Comparison of ENCODE assay signal across 9 mouse cellular contexts in genomic region chr2:167162516-167163021, GRCm38 (mm10). TPM values are rescaled to one million over a fixed set of nuclear protein-coding genes. Genes with fewer than 3 reads are reported as not detected.
A peak's percentile ranks its signal among the peaks of the same experiment; 100 is the strongest.
DNase-seq lines count a peak whose midpoint lies in the region; ATAC-seq lines count a peak whose summit lies in the region.
"Had no signal": no experiment of that assay in that cellular context is flagged by ENCODE, and none has a peak within 500 bp of the region (broad histone marks: within the 10 kb centered on the region; RNA-seq: fewer than 3 reads in every experiment).

No protein-coding gene starts in this region.

- no peak overlapping the region for H3K27ac ChIP-seq in embryonic facial prominence, embryonic 14.5 days (replicated peaks; ENCODE audit: low read depth, low read length)
- H3K27ac ChIP-seq: liver, embryonic 15.5 days had no signal

- DNase-seq in layer of hippocampus, adult 9-11 months = peak; percentile 51
- no peak for DNase-seq in layer of hippocampus, adult 9-10 months (ENCODE audit: low spot score)
- peak; percentile 13 for DNase-seq in adipocyte (ENCODE audit: low spot score)
- DNase-seq in embryonic facial prominence, embryonic 14.5 days (ENCODE audit: low spot score) = peak; percentile 85
- DNase-seq in kidney, postnatal 4 days = peak; percentile 64 to 77
- DNase-seq in thymus, postnatal 4 days = no peak
- no peak for DNase-seq in left cerebral cortex, adult 8-10 months (ENCODE audit: low spot score in 2 of 2)

- no peak overlapping the region for H3K4me3 ChIP-seq in embryonic facial prominence, embryonic 14.5 days (ENCODE audit: low read depth, low read length)
- H3K4me3 ChIP-seq: liver, embryonic 15.5 days had no signal

- WGBS in embryonic facial prominence, embryonic 14.5 days = 54% methylated on average over 10 of the region's 10 CpGs

- H3K4me2 ChIP-seq in embryonic facial prominence, embryonic 14.5 days (ENCODE audit: low read depth, low read length) = no peak overlapping the region
- H3K4me2 ChIP-seq: liver, embryonic 15.5 days had no signal

- peak; percentile 67 for ATAC-seq in embryonic facial prominence, embryonic 14.5 days (ENCODE audit: low read depth)
- ATAC-seq in CD4-positive, CD25-positive, alpha-beta regulatory T cell, adult 4 months = no peak

- no peaks in the 10 kb centered on the region for H3K27me3 ChIP-seq in embryonic facial prominence, embryonic 14.5 days (replicated peaks; ENCODE audit: control insufficient read depth, insufficient read depth, low read length)
- H3K27me3 ChIP-seq: liver, embryonic 15.5 days had no signal

- H3K4me1 ChIP-seq in embryonic facial prominence, embryonic 14.5 days (ENCODE audit: control insufficient read depth, insufficient read depth, low read length) = 0 out of 2 replicates have a peak, but pooled peaks cover 5% of the 10 kb centered on the region
- H3K4me1 ChIP-seq: liver, embryonic 15.5 days had no signal

- no peaks in the 10 kb centered on the region for H3K9me3 ChIP-seq in embryonic facial prominence, embryonic 14.5 days (ENCODE audit: control insufficient read depth, low read length)
- H3K9me3 ChIP-seq: liver, embryonic 15.5 days had no signal

- H3K9ac ChIP-seq in embryonic facial prominence, embryonic 14.5 days (ENCODE audit: low read depth, low read length) = no peak overlapping the region
- H3K9ac ChIP-seq: liver, embryonic 15.5 days had no signal

- H3K36me3 ChIP-seq in embryonic facial prominence, embryonic 14.5 days (ENCODE audit: control insufficient read depth, insufficient read depth, low read length) = no peaks in the 10 kb centered on the region
- H3K36me3 ChIP-seq: liver, embryonic 15.5 days had no signal

RNA-seq across cellular contexts. Expression of gene Kcnb1, which starts 27.4 kb away (rescaled TPM):
- polyA plus RNA-seq in embryonic facial prominence, embryonic 14.5 days (2014; fragmentation: Nextera tagmentation; extraction: Ambion mirVana) = 1.7 and 2.1 TPM in 2 replicates
- polyA plus RNA-seq in CD4-positive, CD25-positive, alpha-beta regulatory T cell, adult 4 months (2017; shearing (Covaris generic)) = under 1 TPM; 0.22 to 0.92 TPM
- total RNA-seq in left cerebral cortex, adult 8-10 months (2022) = 100 to 1,000 TPM; 158 to 198 (median 179) TPM

Comparison
In these comparisons a context has a peak if more than half of its experiments do, and no peak if none do; other contexts are left out.
1. DNase-seq: peak in layer of hippocampus, adult 9-11 months (single experiment), adipocyte (single experiment), embryonic facial prominence, embryonic 14.5 days (single experiment) and kidney, postnatal 4 days (2 of 2); none in layer of hippocampus, adult 9-10 months (single experiment), thymus, postnatal 4 days (single experiment) and left cerebral cortex, adult 8-10 months (0 of 2).